Comparison of ENCODE assay signal across 9 mouse cellular contexts in genomic region chr16:46290199-46290598, GRCm38 (mm10).
DNase-seq lines count a peak whose midpoint lies in the region; ATAC-seq lines count a peak whose summit lies in the region.
"Had no signal": no experiment of that assay in that cellular context is flagged by ENCODE, and none has a peak within 500 bp of the region (broad histone marks: within the 10 kb centered on the region; RNA-seq: fewer than 3 reads in every experiment).

No protein-coding gene starts in this region.

- 68% methylated on average over 2 of the region's 2 CpGs for WGBS in embryonic facial prominence, embryonic 12.5 days
- 66% methylated on average over 2 of the region's 2 CpGs for WGBS in embryonic facial prominence, embryonic 10.5 days
- WGBS in forebrain, embryonic 13.5 days: 42% methylated on average over 2 of the region's 2 CpGs

- H3K27me3 ChIP-seq in embryonic facial prominence, embryonic 12.5 days: no peaks in the 10 kb centered on the region
- no peaks in the 10 kb centered on the region for H3K27me3 ChIP-seq in embryonic facial prominence, embryonic 10.5 days (replicated peaks; ENCODE audit: low read depth, poor library complexity, severe bottlenecking)
- no peaks in the 10 kb centered on the region for H3K27me3 ChIP-seq in forebrain, embryonic 13.5 days
- H3K27me3 ChIP-seq: stomach, embryonic 15.5 days had no signal

- H3K9ac ChIP-seq in embryonic facial prominence, embryonic 12.5 days: no peak overlapping the region
- H3K9ac ChIP-seq in forebrain, embryonic 13.5 days: no peak overlapping the region
- H3K9ac ChIP-seq: stomach, embryonic 15.5 days had no signal

- H3K4me3 ChIP-seq in embryonic facial prominence, embryonic 12.5 days: no peak overlapping the region
- H3K4me3 ChIP-seq in embryonic facial prominence, embryonic 10.5 days: no peak overlapping the region
- no peak overlapping the region for H3K4me3 ChIP-seq in forebrain, embryonic 13.5 days
- H3K4me3 ChIP-seq: stomach, embryonic 15.5 days had no signal

- H3K4me1 ChIP-seq in embryonic facial prominence, embryonic 12.5 days: no peaks in the 10 kb centered on the region
- H3K4me1 ChIP-seq in embryonic facial prominence, embryonic 10.5 days: peaks cover 4% of the 10 kb centered on the region; the same call in 1 of the 2 replicates
- H3K4me1 ChIP-seq in forebrain, embryonic 13.5 days: peaks cover 19% of the 10 kb centered on the region
- H3K4me1 ChIP-seq: stomach, embryonic 15.5 days had no signal

- H3K9me3 ChIP-seq in embryonic facial prominence, embryonic 12.5 days: no peaks in the 10 kb centered on the region
- no peaks in the 10 kb centered on the region for H3K9me3 ChIP-seq in embryonic facial prominence, embryonic 10.5 days
- no peaks in the 10 kb centered on the region for H3K9me3 ChIP-seq in forebrain, embryonic 13.5 days (replicated peaks)
- H3K9me3 ChIP-seq: stomach, embryonic 15.5 days had no signal

- H3K4me2 ChIP-seq in embryonic facial prominence, embryonic 12.5 days (replicated peaks): no peak overlapping the region
- no peak overlapping the region for H3K4me2 ChIP-seq in forebrain, embryonic 13.5 days
- H3K4me2 ChIP-seq: stomach, embryonic 15.5 days had no signal

- ATAC-seq in embryonic facial prominence, embryonic 12.5 days (ENCODE audit: insufficient number of reproducible peaks, insufficient read depth, low FRiP score, low TSS enrichment): peak; percentile 60; the same call in 1 of the 2 replicates
- peak; percentile 82 for ATAC-seq in forebrain, embryonic 13.5 days
- ATAC-seq in granulocyte monocyte progenitor cell, adult 5-6 weeks (replicated peaks; ENCODE audit: poor library complexity, severe bottlenecking): no peak

- no peaks in the 10 kb centered on the region for H3K36me3 ChIP-seq in embryonic facial prominence, embryonic 12.5 days
- no peaks in the 10 kb centered on the region for H3K36me3 ChIP-seq in embryonic facial prominence, embryonic 10.5 days (replicated peaks)
- no peaks in the 10 kb centered on the region for H3K36me3 ChIP-seq in forebrain, embryonic 13.5 days (ENCODE audit: poor library complexity, severe bottlenecking)
- H3K36me3 ChIP-seq: stomach, embryonic 15.5 days had no signal

- H3K27ac ChIP-seq in embryonic facial prominence, embryonic 12.5 days: no peak overlapping the region
- no peak overlapping the region for H3K27ac ChIP-seq in embryonic facial prominence, embryonic 10.5 days (replicated peaks)
- no peak overlapping the region; the same call in 1 of the 2 replicates for H3K27ac ChIP-seq in forebrain, embryonic 13.5 days
- H3K27ac ChIP-seq: stomach, embryonic 15.5 days had no signal

- no peak for DNase-seq in embryonic facial prominence, embryonic 10.5 days (ENCODE audit: low spot score)
- peak; percentile 26 for DNase-seq in adipocyte (ENCODE audit: low spot score)
- DNase-seq in kidney, postnatal 25 days: peak; percentile 10 to 39
- peak; percentile 2 for DNase-seq in mesoderm, embryonic 11.5 days (ENCODE audit: low read depth, low spot score)
- DNase-seq in natural killer cell, adult 2 months (ENCODE audit: low spot score in 2 of 2): no peak

Comparison
In these comparisons a context has a peak if more than half of its experiments do, and no peak if none do; other contexts are left out.
1. DNase-seq: peak in adipocyte (single experiment), kidney, postnatal 25 days (2 of 2) and mesoderm, embryonic 11.5 days (single experiment); none in embryonic facial prominence, embryonic 10.5 days (single experiment) and natural killer cell, adult 2 months (0 of 2).